Mouse (Mus musculus) cerebral cortex, adult 2 months (tissue): ENCODE measurements around the gene Rnf217.

Source experiments
- WGBS: fragments of 180-500 bp; shearing (Covaris S2); methylation state at CpG from one replicate; pipeline ENCODE4 v1.1.7; 2018; 5-methylcytosine and 5-hydroxymethylcytosine counted together

Gene Rnf217

DNA sequence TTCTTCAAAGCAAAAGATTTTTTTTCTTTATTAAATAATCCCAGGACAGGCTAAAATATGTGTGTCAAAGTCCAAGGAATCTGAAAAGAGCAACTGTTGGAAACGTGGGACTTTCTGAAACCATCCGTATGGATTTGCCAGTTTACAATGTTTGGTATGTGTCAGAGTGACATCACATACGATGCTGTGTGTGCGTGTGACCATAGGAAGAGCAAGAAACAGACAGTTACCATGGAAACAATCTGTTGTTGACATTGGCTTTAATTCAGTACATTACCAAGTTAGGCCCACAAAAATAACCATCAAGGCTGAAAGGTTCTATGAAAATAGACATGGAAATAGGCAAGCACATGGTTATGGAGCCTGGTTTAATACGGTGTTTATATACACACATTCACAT, 107.3 kb downstream of the Rnf217 start:
- WGBS, result 55% methylated on average over 5 of the region's 5 CpGs

DNA sequence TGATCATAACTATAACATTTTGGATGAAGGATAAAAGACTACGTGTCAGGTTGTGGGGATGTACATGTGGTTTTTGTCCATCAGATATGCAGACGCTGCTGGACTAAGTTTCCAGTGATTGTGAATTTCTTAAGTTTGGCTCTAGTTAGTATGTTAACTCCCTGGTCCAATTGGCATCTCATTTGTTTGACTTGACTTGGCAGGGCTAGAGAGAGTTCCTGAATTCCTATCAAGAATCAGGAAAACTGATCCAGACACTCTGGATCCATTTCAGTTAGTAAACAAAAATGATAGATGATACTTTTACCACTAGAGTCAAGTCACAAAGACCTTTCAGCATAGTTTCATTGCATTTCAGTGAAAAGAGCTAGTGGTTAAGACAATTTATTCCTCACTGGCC, 112.1 kb downstream of the Rnf217 start:
- WGBS, result 86% methylated on average over 2 of the region's 2 CpGs

GRCm38 (mm10) chr10:31495826-31496225, 113.2 kb downstream of the Rnf217 start:
- 78% methylated on average over 3 of the region's 3 CpGs for whole genome bisulfite sequencing

- 98% methylated on average over 1 of the region's 1 CpGs for WGBS
Measured at GRCm38 (mm10) chr10:31494296-31494695, 114.7 kb downstream of the Rnf217 start.

DNA sequence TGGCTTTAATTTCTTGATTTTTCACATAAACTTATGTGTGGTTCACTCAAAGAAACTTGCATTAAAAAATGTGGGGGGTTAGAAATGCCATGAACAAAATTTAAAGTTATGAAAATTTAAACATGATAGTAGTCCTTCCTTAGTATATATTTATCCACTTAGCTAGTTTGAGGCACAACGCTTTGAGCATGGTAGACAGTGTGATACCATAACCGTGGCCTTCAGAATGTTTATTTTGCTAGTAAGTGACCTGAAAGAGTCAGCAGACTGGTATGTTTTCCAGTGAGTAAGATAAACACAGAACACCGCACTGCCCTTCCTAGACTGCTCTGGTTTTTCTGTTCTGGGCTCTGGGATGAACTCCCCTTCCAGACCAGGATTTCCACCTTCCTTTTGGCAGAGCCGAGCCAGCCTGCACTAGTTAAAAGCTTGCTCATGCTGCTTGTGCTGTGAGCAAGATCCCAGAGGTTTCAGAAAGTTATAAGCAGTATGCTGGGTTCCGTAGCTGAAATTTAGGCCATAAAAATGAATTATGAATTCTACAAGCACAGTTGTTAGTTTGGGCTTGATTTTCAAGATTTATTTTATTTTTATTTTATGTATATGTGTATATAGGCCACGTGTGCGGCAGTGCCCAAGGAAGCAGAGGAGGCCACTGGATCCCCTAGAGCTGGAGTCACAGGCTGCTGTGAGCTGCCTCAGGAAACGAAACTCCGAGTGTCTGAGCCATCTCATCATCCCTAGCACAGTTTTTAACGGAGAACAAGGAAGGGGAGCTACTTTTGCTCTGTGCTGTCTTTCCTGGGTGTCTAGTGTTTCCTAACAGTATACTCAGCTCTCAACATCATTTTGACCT, 141.7 kb downstream of the Rnf217 start:
- 70% methylated on average over 10 of the region's 10 CpGs for WGBS

DNA sequence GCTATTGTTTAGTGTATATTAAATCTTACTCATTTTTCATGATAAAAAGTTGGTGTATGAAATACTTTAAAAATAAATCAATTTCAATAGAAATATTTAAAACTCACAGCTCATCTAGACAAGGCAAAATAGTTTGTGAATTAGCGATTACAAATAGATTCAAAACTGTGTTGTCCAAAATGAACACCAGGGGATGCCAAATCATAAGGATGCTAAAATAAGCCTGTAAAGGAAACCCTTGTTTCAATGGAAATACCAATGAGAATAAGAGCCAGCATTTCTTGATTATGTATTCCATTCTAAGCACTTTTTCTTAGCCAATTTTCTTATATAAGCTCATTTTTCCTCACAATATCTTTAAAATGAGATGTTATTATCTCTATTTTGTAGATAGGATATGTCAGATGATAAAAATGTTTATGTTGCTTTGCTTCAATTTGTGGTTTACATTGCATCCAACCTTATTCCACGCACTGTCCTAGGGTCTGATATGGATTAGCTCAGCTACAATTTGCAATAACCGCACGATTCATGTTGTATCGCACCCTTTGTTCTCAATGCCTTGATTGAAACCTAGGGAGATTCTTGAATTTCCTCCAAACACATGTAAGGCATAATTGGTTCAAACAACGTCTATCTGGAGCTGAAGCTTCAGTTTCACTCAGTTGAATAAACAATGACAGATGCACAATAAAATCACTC, 143.0 kb downstream of the Rnf217 start:
- 50% methylated on average over 6 of the region's 6 CpGs for WGBS

DNA sequence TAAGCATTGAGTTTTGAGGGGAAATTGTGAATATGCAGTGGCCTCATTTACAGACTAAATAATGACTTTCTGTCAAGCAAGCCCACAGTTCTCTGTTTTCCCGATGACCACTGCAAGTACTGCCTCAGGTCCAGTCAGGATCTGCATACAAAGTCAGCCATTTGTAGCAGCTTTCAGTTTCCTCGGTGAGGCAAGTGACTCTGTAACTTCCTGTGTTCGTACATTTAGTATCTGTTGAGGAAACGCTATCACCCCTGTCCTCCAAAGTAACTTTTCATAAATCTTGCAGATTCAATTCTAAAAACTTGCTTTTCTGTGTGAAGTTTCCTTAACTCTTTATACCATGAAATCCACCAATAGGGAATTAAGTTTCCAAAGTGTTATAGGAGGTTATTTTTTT, 143.6 kb downstream of the Rnf217 start:
- 57% methylated on average over 4 of the region's 4 CpGs for WGBS

GRCm38 (mm10) chr10:31463044-31463443, 145.9 kb downstream of the Rnf217 start:
- WGBS, result 92% methylated on average over 2 of the region's 2 CpGs

DNA sequence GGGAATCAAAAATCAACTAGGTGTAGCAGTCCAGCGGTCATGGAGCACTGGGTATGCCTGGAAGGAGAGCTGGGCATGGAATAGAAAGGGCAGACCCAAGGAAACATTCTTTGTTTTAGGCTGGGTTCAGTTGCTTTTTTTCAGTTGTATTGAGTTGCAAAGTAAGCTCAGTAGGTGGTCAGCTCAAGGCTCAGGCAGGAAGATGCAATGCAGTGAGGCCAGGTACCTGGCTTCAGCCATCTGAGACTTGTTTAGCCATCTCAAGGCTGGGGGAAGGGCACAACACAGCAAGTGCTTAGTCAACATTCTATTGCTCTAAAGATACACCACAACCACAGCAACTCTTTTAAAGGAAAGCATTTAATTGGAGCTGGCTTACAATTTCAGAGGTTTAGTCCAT, 152.2 kb downstream of the Rnf217 start:
- WGBS, result 68% methylated on average over 1 of the region's 1 CpGs

- WGBS, result 43% methylated on average over 1 of the region's 1 CpGs
Measured at GRCm38 (mm10) chr10:31447083-31447482, 161.9 kb downstream of the Rnf217 start.

GRCm38 (mm10) chr10:31445291-31446124, 163.5 kb downstream of the Rnf217 start, which contains the start of gene Tpd52l1:
Gene Tpd52l1 (minus strand): TSS chr10:31445958.
- under 1% methylated on average over 59 of the region's 59 CpGs for WGBS

DNA sequence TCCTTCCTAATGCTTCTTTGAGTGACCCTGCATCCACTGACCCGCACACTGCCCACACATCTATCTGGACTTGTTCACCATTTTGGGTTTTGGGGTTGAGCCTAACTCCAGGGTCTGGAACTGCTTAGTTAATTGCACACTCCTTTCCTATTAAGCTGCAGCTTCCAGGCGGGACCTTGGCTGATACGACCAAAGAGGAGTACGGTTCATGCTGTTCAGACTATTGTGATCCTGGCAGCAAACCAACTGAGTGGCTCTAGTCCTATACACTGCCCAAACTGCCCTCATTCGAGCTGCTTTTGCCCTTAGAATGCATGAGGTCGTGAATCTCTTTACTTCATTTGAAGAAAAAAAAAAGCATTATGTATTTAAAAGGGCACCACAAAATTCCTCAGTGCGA, 164.8 kb downstream of the Rnf217 start:
- WGBS, result 61% methylated on average over 7 of the region's 7 CpGs
